Mouse (Mus musculus): ENCODE data around the gene Wdr27.
A peak's percentile ranks its signal among the peaks of the same experiment; 100 is the strongest.
"Not testable (repeated sequence)": the region's sequence is repeated elsewhere in the genome, so short reads cannot be mapped to it uniquely, and the experiment has no call there.

Wdr27 gene

GRCm38 (mm10) chr17:14930697-14931096 is 12.3 kb downstream of the Wdr27 start:
- DNase-seq = no peak

- no peak for DNase-seq
Measured at GRCm38 (mm10) chr17:14928631-14929030, 14.3 kb downstream of the Wdr27 start.

- no peak for DNase-seq
Measured at GRCm38 (mm10) chr17:14927644-14928218, 15.2 kb downstream of the Wdr27 start.

- no peak for DNase-seq
Measured at GRCm38 (mm10) chr17:14921582-14921981, 21.4 kb downstream of the Wdr27 start.

GRCm38 (mm10) chr17:14917866-14918265 is 25.1 kb downstream of the Wdr27 start:
- DNase-seq = no peak

GRCm38 (mm10) chr17:14914401-14914800 is 28.6 kb downstream of the Wdr27 start:
- no peak for DNase-seq

GRCm38 (mm10) chr17:14912981-14913380 is 30.0 kb downstream of the Wdr27 start:
- no peak for DNase-seq

- peak in 1 of 2 experiments; percentile 14 for DNase-seq
Measured at GRCm38 (mm10) chr17:14912420-14912819, 30.5 kb downstream of the Wdr27 start.

- no peak for DNase-seq
Measured at GRCm38 (mm10) chr17:14910771-14911170, 32.2 kb downstream of the Wdr27 start.

- DNase-seq = no peak
Measured at GRCm38 (mm10) chr17:14909331-14909730, 33.6 kb downstream of the Wdr27 start.

- no peak for DNase-seq
Measured at GRCm38 (mm10) chr17:14907136-14907535, 35.8 kb downstream of the Wdr27 start.

- DNase-seq = no peak
Measured at GRCm38 (mm10) chr17:14906611-14907010, 36.3 kb downstream of the Wdr27 start.

- peak in 1 of 2 experiments; percentile 79 for DNase-seq
Measured at GRCm38 (mm10) chr17:14904637-14905265, 38.2 kb downstream of the Wdr27 start.

- DNase-seq = no peak
Measured at GRCm38 (mm10) chr17:14904206-14904605, 38.8 kb downstream of the Wdr27 start.

GRCm38 (mm10) chr17:14903212-14903611 is 39.7 kb downstream of the Wdr27 start:
- no peak for DNase-seq

- no peak for DNase-seq
Measured at GRCm38 (mm10) chr17:14898972-14899371, 44.0 kb downstream of the Wdr27 start.

GRCm38 (mm10) chr17:14895058-14895457 is 47.9 kb downstream of the Wdr27 start:
- not testable (repeated sequence) for DNase-seq

GRCm38 (mm10) chr17:14886933-14887332 is 56.0 kb downstream of the Wdr27 start:
- no peak for DNase-seq

- no peak for DNase-seq
Measured at GRCm38 (mm10) chr17:14874656-14875204, 68.2 kb downstream of the Wdr27 start.

- DNase-seq = no peak
Measured at GRCm38 (mm10) chr17:14860220-14860619, 82.7 kb downstream of the Wdr27 start.

- DNase-seq = no peak
Measured at GRCm38 (mm10) chr17:14847709-14848108, 95.2 kb downstream of the Wdr27 start.

GRCm38 (mm10) chr17:14846880-14847279 is 96.1 kb downstream of the Wdr27 start:
- DNase-seq = no peak

GRCm38 (mm10) chr17:14826715-14827295 is 116.2 kb downstream of the Wdr27 start:
- peak in 1 of 2 experiments; percentile 25 for DNase-seq

GRCm38 (mm10) chr17:14824938-14825337 is 118.0 kb downstream of the Wdr27 start:
- DNase-seq = peak in 1 of 2 experiments; percentile 34
